Mouse (Mus musculus): ENCODE measurements around the gene Rgs9.

The Rgs9 gene

GRCm38 (mm10) chr11:109297710-109298375, at the start of gene Rgs9:
Gene Rgs9, minus strand, starts transcription at chr11:109298129.
- TF ChIP-seq GATA4 (IDR thresholded peaks at IDR 0.05; ENCODE audit: insufficient replicate concordance, low read length) = no peak

GRCm38 (mm10) chr11:109347242-109347959, 49.5 kb upstream of the Rgs9 start:
- TF ChIP-seq GATA4 (IDR thresholded peaks at IDR 0.05; ENCODE audit: insufficient replicate concordance, low read length) = peak; percentile 98

GRCm38 (mm10) chr11:109343991-109344599, 46.2 kb upstream of the Rgs9 start:
- no peak for TF ChIP-seq GATA4 (IDR thresholded peaks at IDR 0.05; ENCODE audit: insufficient replicate concordance, low read length)

- TF ChIP-seq GATA4 (IDR thresholded peaks at IDR 0.05; ENCODE audit: insufficient replicate concordance, low read length) = no peak
Measured at GRCm38 (mm10) chr11:109343558-109343957, 45.6 kb upstream of the Rgs9 start.

- TF ChIP-seq GATA4 (IDR thresholded peaks at IDR 0.05; ENCODE audit: insufficient replicate concordance, low read length) = no peak
Measured at GRCm38 (mm10) chr11:109340541-109340940, 42.6 kb upstream of the Rgs9 start.

GRCm38 (mm10) chr11:109339155-109339938, 41.4 kb upstream of the Rgs9 start:
- TF ChIP-seq GATA4 (IDR thresholded peaks at IDR 0.05; ENCODE audit: insufficient replicate concordance, low read length) = no peak

GRCm38 (mm10) chr11:109335890-109336289, 38.0 kb upstream of the Rgs9 start:
- TF ChIP-seq GATA4 (IDR thresholded peaks at IDR 0.05; ENCODE audit: insufficient replicate concordance, low read length) = no peak

- TF ChIP-seq GATA4 (IDR thresholded peaks at IDR 0.05; ENCODE audit: insufficient replicate concordance, low read length) = no peak
Measured at GRCm38 (mm10) chr11:109334773-109335172, 36.8 kb upstream of the Rgs9 start.

- TF ChIP-seq GATA4 (IDR thresholded peaks at IDR 0.05; ENCODE audit: insufficient replicate concordance, low read length) = no peak
Measured at GRCm38 (mm10) chr11:109332722-109333121, 34.8 kb upstream of the Rgs9 start.

- TF ChIP-seq GATA4 (IDR thresholded peaks at IDR 0.05; ENCODE audit: insufficient replicate concordance, low read length) = no peak
Measured at GRCm38 (mm10) chr11:109331424-109331824, 33.5 kb upstream of the Rgs9 start.

- TF ChIP-seq GATA4 (IDR thresholded peaks at IDR 0.05; ENCODE audit: insufficient replicate concordance, low read length) = no peak
Measured at GRCm38 (mm10) chr11:109330706-109331393, 32.9 kb upstream of the Rgs9 start.

GRCm38 (mm10) chr11:109329331-109329730, 31.4 kb upstream of the Rgs9 start:
- TF ChIP-seq GATA4 (IDR thresholded peaks at IDR 0.05; ENCODE audit: insufficient replicate concordance, low read length) = no peak

GRCm38 (mm10) chr11:109327952-109328351, 30.0 kb upstream of the Rgs9 start:
- TF ChIP-seq GATA4 (IDR thresholded peaks at IDR 0.05; ENCODE audit: insufficient replicate concordance, low read length) = no peak

GRCm38 (mm10) chr11:109327381-109327780, 29.5 kb upstream of the Rgs9 start:
- TF ChIP-seq GATA4 (IDR thresholded peaks at IDR 0.05; ENCODE audit: insufficient replicate concordance, low read length) = no peak

GRCm38 (mm10) chr11:109326270-109326669, 28.3 kb upstream of the Rgs9 start:
- no peak for TF ChIP-seq GATA4 (IDR thresholded peaks at IDR 0.05; ENCODE audit: insufficient replicate concordance, low read length)

All from liver, adult (tissue).